Mouse (Mus musculus): Measurements from ENCODE around the gene Psenen. TPM values are rescaled to one million over a fixed set of nuclear protein-coding genes. Genes with fewer than 3 reads are reported as not detected.

Psenen gene
- polyA plus RNA-seq, 1 experiment = 133 TPM

DNA sequence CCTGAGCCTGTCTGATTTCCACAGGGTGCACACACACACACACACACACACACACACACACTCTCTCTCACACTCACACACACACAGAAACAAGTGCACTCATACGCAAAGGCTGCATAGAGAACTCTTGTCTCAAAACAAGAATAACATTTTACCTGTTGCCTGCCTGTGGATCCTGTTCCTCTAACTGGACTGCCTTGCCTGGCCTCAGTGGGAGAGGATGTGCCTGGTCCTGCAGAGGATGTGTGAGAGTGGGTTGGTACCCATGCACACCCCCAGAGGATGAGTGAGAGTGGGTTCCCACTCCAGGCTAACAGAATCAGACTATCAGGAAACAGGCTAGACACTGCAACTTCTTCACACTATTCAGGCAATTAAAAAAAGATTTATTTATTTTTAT is 12.8 kb downstream of the Psenen start:
- TF ChIP-seq CTCF (IDR thresholded peaks at IDR 0.05; ENCODE audit: extremely low read depth, insufficient read depth, low read length) = no peak
- TF ChIP-seq POLR2A (IDR thresholded peaks at IDR 0.05; ENCODE audit: extremely low read depth, insufficient read depth, low read length) = no peak
- no peaks in the 10 kb centered on the region for H3K4me1 ChIP-seq (ENCODE audit: control insufficient read depth, insufficient read depth, low read length)
- H3K27ac ChIP-seq (ENCODE audit: insufficient read depth, low read length) = no peak overlapping the region
- no peak overlapping the region for H3K4me3 ChIP-seq (ENCODE audit: insufficient read depth, low read length)

- Histone ChIP-seq H3K27ac (ENCODE audit: insufficient read depth, low read length) (no peak overlapping the region), H3K4me1 (ENCODE audit: control insufficient read depth, insufficient read depth, low read length) (no peaks in the 10 kb centered on the region), H3K4me3 (ENCODE audit: insufficient read depth, low read length) (no peak overlapping the region)
- TF ChIP-seq CTCF (IDR thresholded peaks at IDR 0.05; ENCODE audit: extremely low read depth, insufficient read depth, low read length) (no peak), POLR2A (IDR thresholded peaks at IDR 0.05; ENCODE audit: extremely low read depth, insufficient read depth, low read length) (no peak)
These were observed 13.5 kb downstream of the Psenen start for GRCm38 (mm10) chr7:30549880-30550279.

DNA sequence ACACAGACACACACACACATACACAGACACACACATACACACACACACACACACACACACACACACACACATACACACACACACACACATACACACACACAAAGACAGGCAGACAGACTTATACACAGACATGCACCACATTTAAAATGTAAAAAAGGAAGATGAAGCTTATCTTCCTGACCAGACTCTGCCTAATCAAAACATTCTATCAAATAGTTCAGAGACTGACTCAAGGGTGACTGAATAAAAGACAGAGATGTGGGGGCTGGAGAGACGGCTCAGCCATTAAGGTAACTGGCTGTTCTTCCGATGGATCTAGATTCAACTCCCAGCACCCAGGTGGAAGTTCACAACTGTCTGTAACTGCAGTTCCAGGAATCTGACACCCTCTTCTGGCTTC is 19.1 kb downstream of the Psenen start:
- H3K27ac ChIP-seq (ENCODE audit: insufficient read depth, low read length) = no peak overlapping the region
- H3K4me3 ChIP-seq (ENCODE audit: insufficient read depth, low read length) = no peak overlapping the region
- TF ChIP-seq CTCF (IDR thresholded peaks at IDR 0.05; ENCODE audit: extremely low read depth, insufficient read depth, low read length) (no peak), POLR2A (IDR thresholded peaks at IDR 0.05; ENCODE audit: extremely low read depth, insufficient read depth, low read length) (no peak)
- no peaks in the 10 kb centered on the region for H3K4me1 ChIP-seq (ENCODE audit: control insufficient read depth, insufficient read depth, low read length)

DNA sequence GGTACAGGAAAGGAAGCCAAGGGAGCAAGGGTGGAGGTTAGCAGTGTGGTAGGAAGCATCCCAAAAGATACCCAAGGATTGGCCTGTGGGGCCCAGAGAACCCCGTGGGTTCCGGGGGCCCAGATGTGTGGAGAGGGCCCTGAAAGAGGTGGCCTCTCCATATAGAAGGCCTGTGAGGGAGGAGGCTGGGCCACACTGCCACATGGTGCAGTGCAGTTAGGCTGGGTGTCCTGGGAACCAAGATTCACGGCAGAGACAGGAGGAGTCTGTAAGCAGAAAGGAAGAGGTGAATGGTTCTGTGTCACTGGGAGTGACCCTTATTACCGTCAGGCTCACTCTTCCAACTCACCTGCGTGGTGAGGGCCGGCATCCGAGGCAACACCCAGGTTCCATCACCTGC is 22.9 kb downstream of the Psenen start:
- no peaks in the 10 kb centered on the region for H3K4me1 ChIP-seq (ENCODE audit: control insufficient read depth, insufficient read depth, low read length)
- TF ChIP-seq POLR2A (IDR thresholded peaks at IDR 0.05; ENCODE audit: extremely low read depth, insufficient read depth, low read length) = no peak
- no peak for TF ChIP-seq CTCF (IDR thresholded peaks at IDR 0.05; ENCODE audit: extremely low read depth, insufficient read depth, low read length)
- H3K4me3 ChIP-seq (ENCODE audit: insufficient read depth, low read length) = no peak overlapping the region
- H3K27ac ChIP-seq (ENCODE audit: insufficient read depth, low read length) = no peak overlapping the region

DNA sequence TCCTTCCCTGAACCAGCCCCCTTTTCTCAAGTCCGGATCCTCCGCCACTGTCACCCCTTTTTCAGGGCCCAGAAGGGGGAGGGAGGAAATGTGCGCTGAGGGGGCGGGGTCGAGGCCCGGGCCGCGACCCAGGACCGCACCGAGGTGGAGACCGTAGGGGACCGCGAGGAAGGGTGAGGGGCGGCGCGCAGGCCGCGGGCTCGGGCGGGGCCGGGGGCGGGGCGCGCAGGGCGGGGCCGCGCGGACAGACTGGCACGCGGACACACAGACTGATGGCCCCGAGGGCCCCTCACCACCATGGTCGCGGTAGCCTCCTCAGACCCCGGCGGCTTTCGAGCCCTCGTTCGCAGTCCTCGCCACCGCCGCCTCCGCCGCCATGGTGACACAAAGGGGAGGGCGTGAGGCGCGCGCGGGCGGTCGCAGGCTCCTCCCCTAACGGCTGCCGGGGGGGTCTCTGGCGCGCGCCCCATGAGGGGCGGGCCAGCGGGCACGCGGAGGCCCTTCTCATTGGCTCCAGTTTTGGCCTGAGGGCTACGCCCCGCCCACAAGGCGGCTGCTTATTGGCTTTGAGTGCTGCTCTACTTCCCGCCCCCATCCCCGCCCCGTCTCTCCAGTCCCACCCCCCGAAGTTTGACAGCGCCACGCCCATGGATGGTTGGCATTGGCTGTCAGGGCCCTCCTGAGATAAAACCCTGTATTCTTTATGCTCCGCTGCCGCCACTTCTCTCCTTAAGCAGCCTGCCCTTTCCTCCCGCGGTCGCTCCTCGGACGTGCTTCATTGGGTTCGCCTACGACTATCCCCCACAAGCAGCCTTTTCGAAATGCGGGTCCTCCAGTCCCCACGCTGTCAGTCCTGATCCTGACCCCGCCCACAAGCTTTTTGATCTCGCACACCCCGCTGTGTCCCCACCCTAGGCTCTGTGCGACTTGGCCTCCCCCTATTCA is 28.5 kb downstream of the Psenen start, which contains the start of gene Arhgap33:
Gene Arhgap33 (minus strand): TSS at position 428 of the 945 bp plus-strand sequence.
- peaks cover 14% of the 10 kb centered on the region for H3K4me1 ChIP-seq (ENCODE audit: control insufficient read depth, insufficient read depth, low read length)
- H3K27ac ChIP-seq (ENCODE audit: insufficient read depth, low read length) = peak within 1 kb of the TSS; percentile 57
- TF ChIP-seq POLR2A (IDR thresholded peaks at IDR 0.05; ENCODE audit: extremely low read depth, insufficient read depth, low read length) = peak; percentile 59; the same call in 1 of the 2 replicates
- TF ChIP-seq CTCF (IDR thresholded peaks at IDR 0.05; ENCODE audit: extremely low read depth, insufficient read depth, low read length) = no peak
- H3K4me3 ChIP-seq (ENCODE audit: insufficient read depth, low read length) = peak within 1 kb of the TSS; percentile 75

- Histone ChIP-seq H3K4me3 (ENCODE audit: insufficient read depth, low read length) (peak overlapping the region; percentile 75), H3K4me1 (ENCODE audit: control insufficient read depth, insufficient read depth, low read length) (peaks cover 14% of the 10 kb centered on the region), H3K27ac (ENCODE audit: insufficient read depth, low read length) (peak overlapping the region; percentile 57)
- no peak for TF ChIP-seq CTCF (IDR thresholded peaks at IDR 0.05; ENCODE audit: extremely low read depth, insufficient read depth, low read length)
- TF ChIP-seq POLR2A (IDR thresholded peaks at IDR 0.05; ENCODE audit: extremely low read depth, insufficient read depth, low read length) = peak; percentile 15; the same call in 1 of the 2 replicates
These were observed 29.3 kb downstream of the Psenen start for GRCm38 (mm10) chr7:30533941-30534632.

DNA sequence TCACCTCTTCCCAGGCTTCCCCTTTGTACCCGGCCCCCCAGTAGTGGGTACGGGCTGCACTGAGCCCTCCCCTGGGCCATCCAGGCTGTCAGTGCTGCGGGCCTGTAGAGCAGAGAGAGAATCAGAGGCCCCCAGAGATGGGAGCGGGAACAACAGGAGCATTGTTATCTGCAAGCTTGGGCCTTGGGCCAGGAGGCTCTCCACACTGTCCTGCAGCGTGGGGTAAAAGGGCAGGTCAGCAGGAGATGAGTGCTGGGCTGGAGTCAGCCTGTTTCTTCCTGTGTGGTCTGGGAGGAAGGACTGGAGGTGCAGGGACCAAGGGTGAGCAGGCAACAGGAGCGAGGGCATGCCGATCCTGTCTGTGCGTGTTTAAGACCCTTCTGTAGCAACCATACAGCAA is 30.5 kb downstream of the Psenen start:
- Histone ChIP-seq H3K27ac (ENCODE audit: insufficient read depth, low read length) (peak overlapping the region; percentile 57), H3K4me3 (ENCODE audit: insufficient read depth, low read length) (peak overlapping the region; percentile 75)

GRCm38 (mm10) chr7:30531291-30531815 is 32.1 kb downstream of the Psenen start:
- Histone ChIP-seq H3K4me3 (ENCODE audit: insufficient read depth, low read length) (peak overlapping the region; percentile 7; the same call in 1 of the 2 replicates), H3K4me1 (ENCODE audit: control insufficient read depth, insufficient read depth, low read length) (peaks cover 14% of the 10 kb centered on the region), H3K27ac (ENCODE audit: insufficient read depth, low read length) (peak overlapping the region; percentile 32)
- TF ChIP-seq POLR2A (IDR thresholded peaks at IDR 0.05; ENCODE audit: extremely low read depth, insufficient read depth, low read length) (peak; percentile 17; the same call in 1 of the 2 replicates), CTCF (IDR thresholded peaks at IDR 0.05; ENCODE audit: extremely low read depth, insufficient read depth, low read length) (no peak)

More for the DNA sequence above, 30.5 kb downstream of the Psenen start:
- TF ChIP-seq CTCF (IDR thresholded peaks at IDR 0.05; ENCODE audit: extremely low read depth, insufficient read depth, low read length) (no peak), POLR2A (IDR thresholded peaks at IDR 0.05; ENCODE audit: extremely low read depth, insufficient read depth, low read length) (no peak)
- peaks cover 14% of the 10 kb centered on the region for H3K4me1 ChIP-seq (ENCODE audit: control insufficient read depth, insufficient read depth, low read length)

DNA sequence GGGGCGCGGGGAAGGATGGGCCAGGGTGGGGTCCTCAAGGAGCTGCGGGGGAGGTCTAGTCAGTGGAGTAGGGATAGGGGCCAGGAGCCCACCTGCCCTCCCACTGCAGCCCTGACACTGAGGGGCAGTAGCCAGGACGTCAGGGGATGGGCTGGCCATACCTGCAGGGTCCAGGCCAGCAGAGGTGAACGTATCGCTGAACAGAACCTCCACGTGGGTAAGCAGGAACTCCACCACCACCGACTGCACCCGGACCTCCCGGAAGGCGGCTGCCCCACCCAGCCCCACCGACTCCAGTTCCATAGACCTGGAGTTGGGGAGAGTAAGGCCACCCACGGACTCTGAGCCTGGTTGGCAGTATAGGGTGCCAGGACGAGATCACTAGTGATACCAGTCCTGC is 36.4 kb downstream of the Psenen start:
- Histone ChIP-seq H3K27ac (ENCODE audit: insufficient read depth, low read length) (no peak overlapping the region), H3K4me3 (ENCODE audit: insufficient read depth, low read length) (no peak overlapping the region), H3K4me1 (ENCODE audit: control insufficient read depth, insufficient read depth, low read length) (peaks cover 4% of the 10 kb centered on the region)
- no peak for TF ChIP-seq POLR2A (IDR thresholded peaks at IDR 0.05; ENCODE audit: extremely low read depth, insufficient read depth, low read length)
- no peak for TF ChIP-seq CTCF (IDR thresholded peaks at IDR 0.05; ENCODE audit: extremely low read depth, insufficient read depth, low read length)
